Mouse (Mus musculus) liver, adult 2 months (tissue): ENCODE data around the gene Kazn. TPM values are rescaled to one million over a fixed set of nuclear protein-coding genes. Genes with fewer than 3 reads are reported as not detected.
A peak's percentile ranks its signal among the peaks of the same experiment; 100 is the strongest.

Experiments
- DNase-seq: peaks from one replicate; pipeline ENCODE4 v3.0.0-alpha.2; 2011; ENCODE audit warnings: low read depth, low spot score; ENCODE audit errors: extremely low read depth
- H3K27ac ChIP-seq: fragments of 200-500 bp; replicated peaks from 2 replicates; pipeline ENCODE4 v1.5.1; 2012; ENCODE audit warnings: low read depth, mild to moderate bottlenecking, control low read depth, inconsistent platforms, low read length; ENCODE audit not compliant: insufficient read depth
- H3K27me3 ChIP-seq: fragments of 200-500 bp; 2 replicates; pipeline ENCODE4 v1.6.1; 2012; ENCODE audit warnings: mild to moderate bottlenecking, moderate library complexity, low read length, inconsistent platforms; ENCODE audit not compliant: control insufficient read depth, insufficient read depth
- H3K36me3 ChIP-seq: fragments of 200-500 bp; 2 replicates; pipeline ENCODE4 v1.6.1; 2012; ENCODE audit warnings: low read length, inconsistent platforms; ENCODE audit not compliant: control insufficient read depth, insufficient read depth
- H3K4me1 ChIP-seq: fragments of 200-500 bp; 2 replicates; pipeline ENCODE4 v1.6.1; 2011; ENCODE audit warnings: low read length; ENCODE audit not compliant: control insufficient read depth, insufficient read depth
- H3K4me3 ChIP-seq: fragments of 200-500 bp; 2 replicates; pipeline ENCODE4 v1.5.1; 2011; ENCODE audit warnings: low read depth, mild to moderate bottlenecking, control low read depth, low read length, moderate library complexity; ENCODE audit not compliant: insufficient read depth
- H3K79me2 ChIP-seq: fragments of 200-500 bp; 2 replicates; pipeline ENCODE4 v1.6.1; 2012; ENCODE audit warnings: inconsistent platforms, mild to moderate bottlenecking, low read length, moderate library complexity; ENCODE audit not compliant: control insufficient read depth, insufficient read depth
- H3K9ac ChIP-seq: fragments of 200-500 bp; 2 replicates; pipeline ENCODE4 v1.6.1; 2012; ENCODE audit warnings: low read depth, mild to moderate bottlenecking, control low read depth, inconsistent platforms, low read length
- CTCF ChIP-seq: fragments of 200-500 bp; IDR thresholded peaks from 2 replicates; pipeline ENCODE4 v1.5.1; 2011; ENCODE audit warnings: low read depth, low read length, control low read depth
- POLR2A ChIP-seq: fragments of 200-500 bp; IDR thresholded peaks from 2 replicates; pipeline ENCODE4 v1.6.1; 2011; ENCODE audit warnings: low read length, control low read depth; ENCODE audit not compliant: insufficient read depth; ENCODE audit errors: extremely low read depth
- WGBS: fragments of 180-500 bp; shearing (Covaris S2); methylation state at CpG from one replicate; pipeline ENCODE4 v1.1.7; 2018; 5-methylcytosine and 5-hydroxymethylcytosine counted together
- polyA plus RNA-seq: library from polyadenylated mRNA; depleted of rRNA; stranded (reverse); fragments of >200 nt; gene quantifications from 2 replicates; pipeline ENCODE4 v1.2.3, GENCODE M21; 2012
- total RNA-seq: library from RNA; depleted of rRNA; stranded (reverse); fragments of >200 nt; gene quantifications from 2 replicates; pipeline ENCODE4 v1.2.3, GENCODE M21; 2014

Kazn gene
- total and polyA plus RNA-seq, 2 experiments: 0.37 to 1.3 TPM

GRCm38 (mm10) chr4:142118522-142118921 is 120.7 kb downstream of the Kazn start:
- Histone ChIP-seq H3K36me3 (no peaks in the 10 kb centered on the region), H3K4me3 (no peak overlapping the region), H3K9ac (no peak overlapping the region), H3K27me3 (no peaks in the 10 kb centered on the region), H3K79me2 (no peaks in the 10 kb centered on the region), H3K27ac (no peak overlapping the region), H3K4me1 (no peaks in the 10 kb centered on the region)
- TF ChIP-seq POLR2A (no peak), CTCF (no peak)
- WGBS: 85% methylated on average over 7 of the region's 7 CpGs
- DNase-seq: no peak

- Histone ChIP-seq H3K27ac (no peak overlapping the region), H3K9ac (no peak overlapping the region), H3K36me3 (no peaks in the 10 kb centered on the region), H3K4me3 (no peak overlapping the region), H3K79me2 (no peaks in the 10 kb centered on the region), H3K4me1 (no peaks in the 10 kb centered on the region), H3K27me3 (no peaks in the 10 kb centered on the region)
- 88% methylated on average over 12 of the region's 12 CpGs for WGBS
- TF ChIP-seq CTCF (no peak), POLR2A (no peak)
- DNase-seq: no peak
Measured at GRCm38 (mm10) chr4:142117993-142118392, 121.2 kb downstream of the Kazn start.

GRCm38 (mm10) chr4:142113306-142113705 is 125.9 kb downstream of the Kazn start:
- no peaks in the 10 kb centered on the region for H3K27me3 ChIP-seq
- no peak overlapping the region for H3K4me3 ChIP-seq
- 22% methylated on average over 8 of the region's 8 CpGs for WGBS
- H3K4me1 ChIP-seq: no peaks in the 10 kb centered on the region
- no peaks in the 10 kb centered on the region for H3K79me2 ChIP-seq
- no peak overlapping the region for H3K27ac ChIP-seq
- H3K9ac ChIP-seq: no peak overlapping the region
- TF ChIP-seq POLR2A: no peak
- TF ChIP-seq CTCF: peak; percentile 90
- peak; percentile 17 for DNase-seq
- no peaks in the 10 kb centered on the region for H3K36me3 ChIP-seq

- Histone ChIP-seq H3K4me3 (no peak overlapping the region), H3K79me2 (no peaks in the 10 kb centered on the region), H3K27ac (no peak overlapping the region), H3K4me1 (peaks cover 2% of the 10 kb centered on the region; the same call in 1 of the 2 replicates), H3K9ac (no peak overlapping the region), H3K27me3 (no peaks in the 10 kb centered on the region), H3K36me3 (no peaks in the 10 kb centered on the region)
- WGBS: 56% methylated on average over 12 of the region's 12 CpGs
- TF ChIP-seq POLR2A: no peak
- no peak for TF ChIP-seq CTCF
- DNase-seq: no peak
Measured at GRCm38 (mm10) chr4:142103081-142103671, 136.0 kb downstream of the Kazn start.

- Histone ChIP-seq H3K9ac (peak overlapping the region; percentile 19; the same call in 1 of the 2 replicates), H3K36me3 (no peaks in the 10 kb centered on the region), H3K27me3 (no peaks in the 10 kb centered on the region), H3K79me2 (no peaks in the 10 kb centered on the region), H3K4me3 (peak overlapping the region; percentile 25; the same call in 1 of the 2 replicates), H3K27ac (peak overlapping the region; percentile 33), H3K4me1 (peaks cover 9% of the 10 kb centered on the region)
- peak; percentile 72 for DNase-seq
- TF ChIP-seq CTCF (peak; percentile 83), POLR2A (no peak)
- WGBS: 1% methylated on average over 8 of the region's 8 CpGs
Measured at GRCm38 (mm10) chr4:142098303-142098702, 140.9 kb downstream of the Kazn start.

GRCm38 (mm10) chr4:142097871-142098270 is 141.3 kb downstream of the Kazn start:
- TF ChIP-seq POLR2A: no peak
- no peak for TF ChIP-seq CTCF
- no peaks in the 10 kb centered on the region for H3K27me3 ChIP-seq
- peaks cover 9% of the 10 kb centered on the region for H3K4me1 ChIP-seq
- DNase-seq: peak; percentile 88
- WGBS: 4% methylated on average over 5 of the region's 5 CpGs
- no peaks in the 10 kb centered on the region for H3K79me2 ChIP-seq
- no peaks in the 10 kb centered on the region for H3K36me3 ChIP-seq
- H3K4me3 ChIP-seq: no peak overlapping the region
- peak overlapping the region; percentile 12; the same call in 1 of the 2 replicates for H3K9ac ChIP-seq
- peak overlapping the region; percentile 33 for H3K27ac ChIP-seq
